Mouse (Mus musculus) Patski (cell line): ENCODE measurements around the gene Zbtb8a. TPM values are rescaled to one million over a fixed set of nuclear protein-coding genes. Genes with fewer than 3 reads are reported as not detected.
A peak's percentile ranks its signal among the peaks of the same experiment; 100 is the strongest.

Experiments used
- ATAC-seq: fragments of 100-300 bp; one replicate; pipeline ENCODE4 v1.8.0; 2021
- CTCF ChIA-PET: fragments of 350-600 bp; sonication (Branson Sonifier 250); formaldehyde crosslinking; loops from one replicate; lab custom pipeline; 2022; ENCODE audit warnings: inconsistent platforms; lab: Charles Lee
- POLR2A ChIA-PET: fragments of 350-600 bp; sonication (Branson Sonifier 250); formaldehyde crosslinking; loops from one replicate; lab custom pipeline; 2022; ENCODE audit warnings: antibody characterized with exemption, inconsistent platforms; lab: Charles Lee
- DNase-seq: peaks from one replicate; pipeline ENCODE4 v3.0.0-alpha.2; 2011; ENCODE audit warnings: low read depth, low spot score
- H3K27me3 ChIP-seq: fragments of 371-371 bp; one replicate; pipeline ENCODE4 v1.5.1; 2021
- CTCF ChIP-seq: fragments of 100-300 bp; IDR thresholded peaks from one replicate; pipeline ENCODE4 v1.5.1; 2021
- in situ Hi-C: fragments of 300-500 bp; cut with MboI; formaldehyde crosslinking; loops from 3 replicates; pipeline ENCODE4 v1.11.1; 2018; ENCODE audit warnings: low pct_unique_long_range_greater_than_20kb, mixed read lengths
- polyA plus RNA-seq: library from polyadenylated mRNA; unstranded; gene quantifications from one replicate; pipeline ENCODE4 v1.2.3, GENCODE M21; 2021

The Zbtb8a gene
- polyA plus RNA-seq, 1 experiment from 2014 or later: 3.3 TPM

- H3K27me3 ChIP-seq: no peaks in the 10 kb centered on the region
- ChIA-PET POLR2A (no interaction called here), CTCF (no interaction called here)
- DNase-seq (peak; percentile 94), ATAC-seq (peak; percentile 82)
- TF ChIP-seq CTCF: no peak
- in situ Hi-C loops: no loop called here
Observed at GRCm38 (mm10) chr4:129335216-129336074, 42.5 kb downstream of the Zbtb8a start, which contains the start of the genes Rbbp4 and Zbtb8os. Gene Rbbp4 (minus strand): TSS chr4:129335370. Gene Zbtb8os (plus strand): TSS chr4:129335695.

DNA sequence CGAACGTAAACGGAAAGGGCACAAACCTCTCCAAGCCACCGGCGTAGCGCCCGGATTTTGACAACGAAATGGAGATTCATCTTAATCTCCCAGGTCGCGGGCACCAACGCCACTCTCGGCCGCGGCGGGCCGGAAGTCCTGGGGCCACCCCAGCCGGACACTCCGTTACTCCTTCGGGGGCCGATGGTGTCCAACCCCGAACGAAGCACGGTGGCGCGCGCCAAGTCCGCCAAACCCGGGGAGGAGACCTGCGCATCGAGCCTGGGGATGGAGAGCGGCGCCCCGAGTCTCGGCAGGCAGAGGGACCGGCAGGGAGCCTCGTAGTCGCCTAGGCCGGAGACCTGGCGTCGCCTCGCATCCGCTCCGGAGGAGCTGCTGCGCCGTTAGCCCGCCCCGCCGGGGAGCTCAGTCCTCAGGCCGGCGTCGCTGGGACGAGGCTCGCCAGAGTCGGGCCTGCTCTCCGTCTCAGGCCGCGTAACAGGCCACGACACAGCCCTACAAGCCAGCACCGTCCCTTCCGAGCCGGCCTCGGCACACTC lies 43.2 kb downstream of the Zbtb8a start:
- ChIA-PET CTCF (no interaction called here), POLR2A (no interaction called here)
- in situ Hi-C loops: no loop called here
- ATAC-seq (peak; percentile 48), DNase-seq (no peak)
- no peak for TF ChIP-seq CTCF
- no peaks in the 10 kb centered on the region for H3K27me3 ChIP-seq

DNA sequence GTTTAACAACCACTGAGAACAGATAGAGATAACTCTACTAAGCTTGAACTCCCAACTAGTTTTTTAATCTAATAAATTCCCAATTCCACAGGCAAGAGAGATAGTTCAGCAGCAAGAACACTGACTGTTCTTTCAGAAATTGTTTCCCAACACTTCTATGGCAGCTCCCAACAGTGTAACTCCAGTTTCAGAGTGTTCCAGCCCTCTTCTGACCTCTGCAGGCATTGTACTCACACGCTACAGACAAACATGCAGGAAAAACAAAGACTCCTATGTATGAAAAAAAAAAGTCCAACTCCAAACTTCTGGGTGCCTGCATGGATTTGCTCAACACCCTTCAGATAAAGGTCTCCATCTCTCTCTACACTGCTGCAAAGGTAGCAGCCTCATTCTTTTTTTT lies 45.1 kb downstream of the Zbtb8a start:
- ChIA-PET POLR2A (no interaction called here), CTCF (interaction anchor here (1.2 to 1.3 kb wide), 2 partner anchors 47 to 84 kb away, joined by 3 read pairs; no protein-coding TSS in a partner anchor)
- no peaks in the 10 kb centered on the region for H3K27me3 ChIP-seq
- ATAC-seq (no peak), DNase-seq (no peak)
- in situ Hi-C loops: no loop called here
- no peak for TF ChIP-seq CTCF

DNA sequence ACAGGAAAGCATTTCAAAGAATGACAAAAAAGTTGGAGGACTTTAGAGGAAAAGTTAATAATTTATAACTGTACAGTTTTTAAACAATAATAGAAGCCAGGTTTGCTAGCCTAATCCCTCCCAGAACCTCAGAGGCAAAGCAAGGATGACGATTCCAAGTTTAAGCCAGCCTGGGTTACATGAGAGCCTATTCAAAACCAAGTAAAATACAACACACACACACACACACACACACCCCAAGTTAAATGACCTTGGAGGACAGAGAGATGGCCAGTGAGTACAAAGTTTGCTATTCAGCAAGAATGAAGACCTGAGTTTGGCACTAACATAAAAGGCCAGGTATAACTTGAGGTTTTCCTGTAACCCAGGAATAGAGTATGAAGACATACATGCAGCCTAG lies 51.7 kb downstream of the Zbtb8a start:
- ATAC-seq: no peak

GRCm38 (mm10) chr4:129324756-129325155 lies 53.2 kb downstream of the Zbtb8a start:
- CTCF ChIA-PET: interaction anchor here (1.1 to 1.9 kb wide), 4 partner anchors 10 to 27 kb away, joined by 3 to 7 read pairs (median 5); no protein-coding TSS in a partner anchor
- POLR2A ChIA-PET: no interaction called here
- in situ Hi-C loops: no loop called here
- ATAC-seq (peak; percentile 44), DNase-seq (no peak)
- no peak for TF ChIP-seq CTCF
- H3K27me3 ChIP-seq: no peaks in the 10 kb centered on the region

More for the DNA sequence above, 51.7 kb downstream of the Zbtb8a start:
- CTCF ChIA-PET: no interaction called here
- TF ChIP-seq CTCF: no peak
- no peak for DNase-seq
- in situ Hi-C loops: no loop called here
- no peaks in the 10 kb centered on the region for H3K27me3 ChIP-seq
- POLR2A ChIA-PET: interaction anchor here (0.6 kb wide), 1 partner anchor 291 kb away, joined by 5 read pairs; no protein-coding TSS in a partner anchor

DNA sequence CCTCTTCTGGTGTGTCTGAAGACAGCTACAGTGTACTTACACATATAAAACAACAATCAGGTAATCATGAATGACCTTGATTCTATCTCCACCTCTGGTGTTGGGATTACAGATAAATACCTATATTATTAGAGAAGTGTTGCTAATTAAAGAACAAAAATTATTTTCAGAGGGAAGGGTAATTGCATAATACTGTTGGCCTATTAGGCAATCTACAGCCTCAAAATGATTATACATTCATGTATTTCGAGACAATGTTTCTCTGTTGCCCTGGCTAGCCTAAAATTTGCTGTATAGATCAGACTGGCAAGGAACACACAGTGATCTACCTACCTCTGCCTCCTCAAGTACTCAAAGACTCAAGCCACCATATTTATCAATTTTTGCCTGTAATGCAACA lies 54.4 kb downstream of the Zbtb8a start:
- DNase-seq (no peak), ATAC-seq (no peak)
- in situ Hi-C loops: no loop called here
- no peak for TF ChIP-seq CTCF
- ChIA-PET POLR2A (no interaction called here), CTCF (interaction anchor here (1.2 to 1.6 kb wide), 2 partner anchors 10 to 21 kb away, joined by 4 to 6 read pairs; no protein-coding TSS in a partner anchor)
- H3K27me3 ChIP-seq: no peaks in the 10 kb centered on the region

- no peak for TF ChIP-seq CTCF
- no peak for ATAC-seq
- ChIA-PET POLR2A (no interaction called here), CTCF (no interaction called here)
- in situ Hi-C loops: no loop called here
- DNase-seq: no peak
- H3K27me3 ChIP-seq: no peaks in the 10 kb centered on the region
Observed at GRCm38 (mm10) chr4:129322042-129322441, 55.9 kb downstream of the Zbtb8a start.

DNA sequence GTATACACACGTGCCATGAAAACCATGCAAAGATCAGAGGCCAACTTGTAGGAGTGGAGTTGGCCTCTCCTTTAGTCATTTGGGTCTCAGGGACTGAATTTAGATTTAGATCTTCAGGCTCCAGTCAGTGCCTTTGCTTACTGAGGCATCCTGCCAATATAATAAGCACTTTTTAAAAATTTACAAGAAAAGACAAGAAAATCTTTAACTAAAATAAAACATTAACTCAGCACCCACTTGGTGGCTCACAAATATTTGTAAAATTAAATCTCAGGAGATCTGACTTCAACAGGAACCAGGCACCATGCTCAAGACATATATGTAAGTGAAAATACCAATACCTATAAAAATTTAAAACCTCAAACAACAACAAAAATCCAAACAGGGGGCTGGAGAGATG lies 57.0 kb downstream of the Zbtb8a start:
- ATAC-seq (no peak), DNase-seq (no peak)
- no peaks in the 10 kb centered on the region for H3K27me3 ChIP-seq
- in situ Hi-C loops: no loop called here
- POLR2A ChIA-PET: no interaction called here
- CTCF ChIA-PET: no interaction called here
- TF ChIP-seq CTCF: no peak

GRCm38 (mm10) chr4:129313886-129314285 lies 64.0 kb downstream of the Zbtb8a start:
- H3K27me3 ChIP-seq: no peaks in the 10 kb centered on the region
- in situ Hi-C loops: no loop called here
- no peak for TF ChIP-seq CTCF
- ChIA-PET POLR2A (no interaction called here), CTCF (interaction anchor here (1.3 kb wide), 1 partner anchor 10 kb away, joined by 6 read pairs; no protein-coding TSS in a partner anchor)
- no peak for ATAC-seq
- no peak for DNase-seq

GRCm38 (mm10) chr4:129307936-129308335 lies 70.0 kb downstream of the Zbtb8a start:
- ChIA-PET CTCF (no interaction called here), POLR2A (no interaction called here)
- H3K27me3 ChIP-seq: no peaks in the 10 kb centered on the region
- no peak for TF ChIP-seq CTCF
- DNase-seq (no peak), ATAC-seq (no peak)
- in situ Hi-C loops: no loop called here

- H3K27me3 ChIP-seq: no peaks in the 10 kb centered on the region
- TF ChIP-seq CTCF: no peak
- CTCF ChIA-PET: no interaction called here
- ATAC-seq (no peak), DNase-seq (no peak)
- in situ Hi-C loops: no loop called here
- POLR2A ChIA-PET: interaction anchor here (0.6 to 0.7 kb wide), 3 partner anchors 18 to 962 kb away, joined by 3 read pairs; no protein-coding TSS in a partner anchor
Observed at GRCm38 (mm10) chr4:129304306-129304705, 73.6 kb downstream of the Zbtb8a start.
